Mouse (Mus musculus) spleen, embryonic (tissue): ENCODE data around the gene Adad1.

Experiments used
- CTCF ChIA-PET: fragments of 350-600 bp; sonication (Branson Sonifier 250); formaldehyde crosslinking; loops from one replicate; lab custom pipeline; 2022; lab: Charles Lee

Gene Adad1

GRCm38 (mm10) chr3:37063406-37063805, at the start of gene Adad1:
TSS of gene Adad1 (plus strand) at chr3:37063527.
- CTCF ChIA-PET = no interaction called here

- CTCF ChIA-PET = interaction anchor here (0.6 kb wide), 1 partner anchor 216 kb away, joined by 5 read pairs; no protein-coding TSS in a partner anchor
These were observed 25.3 kb upstream of the Adad1 start for GRCm38 (mm10) chr3:37037979-37038378.

GRCm38 (mm10) chr3:37039811-37040210, 23.5 kb upstream of the Adad1 start:
- CTCF ChIA-PET = no interaction called here

- CTCF ChIA-PET = no interaction called here
These were observed 11.8 kb upstream of the Adad1 start for GRCm38 (mm10) chr3:37051491-37051890.

DNA sequence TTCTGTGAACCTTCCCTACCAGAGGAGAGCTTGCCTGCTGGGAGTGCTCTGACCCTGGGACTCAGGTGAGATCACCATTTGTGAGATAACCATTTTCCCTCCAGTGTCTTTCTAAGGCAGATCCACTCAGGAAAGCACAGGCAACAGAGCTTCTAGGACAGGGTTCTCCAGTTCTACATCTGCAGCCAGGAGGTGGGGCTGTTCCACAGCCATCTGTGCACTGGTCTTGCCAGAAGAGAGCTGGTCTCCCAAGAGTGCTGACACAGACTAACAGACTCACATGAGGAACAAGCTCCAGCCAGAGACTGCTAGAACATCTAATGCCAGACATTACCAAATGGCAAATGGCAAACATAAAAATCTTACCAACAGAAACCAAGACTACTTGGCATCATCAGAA, 9.9 kb downstream of the Adad1 start:
- CTCF ChIA-PET = no interaction called here

DNA sequence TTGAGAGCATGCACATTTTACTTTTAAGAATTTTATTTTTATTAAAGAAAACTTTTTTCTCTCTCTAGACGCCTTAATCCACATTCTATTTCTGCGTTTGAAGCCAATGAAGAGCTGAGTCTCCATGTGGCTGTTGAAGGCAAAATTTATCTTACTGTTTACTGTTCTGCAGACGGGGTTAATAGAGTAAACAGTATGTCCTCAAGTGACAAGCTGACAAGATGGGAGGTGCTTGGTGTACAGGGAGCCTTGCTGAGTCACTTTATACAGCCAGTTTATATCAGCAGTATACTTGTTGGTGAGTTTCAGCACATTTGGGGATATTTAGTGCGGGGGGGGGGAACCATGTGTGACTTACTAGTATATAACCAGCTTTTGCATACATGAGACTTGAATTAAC, 21.5 kb downstream of the Adad1 start:
- CTCF ChIA-PET = no interaction called here

DNA sequence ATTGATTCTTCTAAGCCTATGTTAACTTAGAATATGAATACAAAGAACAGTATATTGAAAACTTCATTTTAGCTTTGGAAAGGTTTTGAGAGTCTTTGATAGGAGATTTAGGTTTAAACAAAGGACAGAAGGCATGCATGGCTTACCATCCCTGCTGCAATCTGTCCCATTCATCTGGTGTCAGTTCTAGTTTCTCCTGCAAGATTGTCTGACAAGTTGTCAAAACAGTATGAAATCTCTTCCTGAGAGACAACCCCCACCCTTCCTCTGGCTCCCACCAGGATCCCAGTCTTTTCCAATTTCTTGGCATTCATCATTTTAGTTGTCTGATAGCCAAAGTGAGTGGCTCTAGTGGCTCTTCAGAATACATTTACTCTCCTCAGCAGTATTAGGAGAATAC, 27.4 kb downstream of the Adad1 start:
- CTCF ChIA-PET = no interaction called here

GRCm38 (mm10) chr3:37125655-37126054, 62.3 kb downstream of the Adad1 start, which contains the start of gene Il2:
TSS of gene Il2 (minus strand) at chr3:37125959.
- CTCF ChIA-PET = no interaction called here

GRCm38 (mm10) chr3:37126162-37126561, 62.8 kb downstream of the Adad1 start:
- CTCF ChIA-PET = no interaction called here

GRCm38 (mm10) chr3:37128269-37128668, 64.9 kb downstream of the Adad1 start:
- CTCF ChIA-PET = no interaction called here

DNA sequence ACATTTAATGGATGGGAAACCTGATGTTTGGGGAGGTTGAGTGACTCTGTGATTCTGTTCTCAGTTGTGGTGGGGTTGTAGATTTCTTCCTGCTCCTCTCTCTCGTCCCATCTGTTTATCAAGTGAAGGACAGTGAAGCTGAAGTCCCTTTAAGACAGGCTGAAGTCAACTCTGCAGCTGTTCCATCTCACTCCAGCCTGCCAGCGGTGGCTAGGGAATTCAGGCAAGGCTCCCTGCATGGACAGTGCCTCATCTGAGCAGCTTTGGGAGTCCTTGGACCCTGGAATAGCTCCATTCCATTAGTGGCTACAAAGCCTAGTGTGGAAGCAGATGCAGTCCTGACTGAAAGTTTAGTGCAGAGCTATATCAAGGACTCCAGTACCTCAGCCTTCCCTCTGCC, 65.7 kb downstream of the Adad1 start:
- CTCF ChIA-PET = no interaction called here

DNA sequence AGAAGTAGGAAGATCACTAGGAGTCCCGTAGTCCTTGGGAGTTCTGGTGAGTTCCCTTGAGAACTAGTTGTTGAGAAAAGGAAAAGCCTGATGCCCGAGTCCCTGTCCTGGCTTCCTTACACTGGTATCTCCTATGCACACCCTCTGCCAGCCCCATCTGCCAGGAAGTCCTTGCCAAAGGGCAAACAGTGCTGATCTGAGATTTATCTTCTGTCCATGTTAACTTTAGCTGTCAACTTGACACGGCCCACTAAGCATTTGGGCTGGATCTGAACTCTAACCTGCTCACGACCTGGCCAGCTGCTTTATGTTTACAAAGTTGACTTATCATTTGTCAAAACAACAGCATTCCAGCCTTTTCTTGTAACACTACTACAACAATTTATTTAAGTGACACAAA, 73.9 kb downstream of the Adad1 start:
- CTCF ChIA-PET = no interaction called here

DNA sequence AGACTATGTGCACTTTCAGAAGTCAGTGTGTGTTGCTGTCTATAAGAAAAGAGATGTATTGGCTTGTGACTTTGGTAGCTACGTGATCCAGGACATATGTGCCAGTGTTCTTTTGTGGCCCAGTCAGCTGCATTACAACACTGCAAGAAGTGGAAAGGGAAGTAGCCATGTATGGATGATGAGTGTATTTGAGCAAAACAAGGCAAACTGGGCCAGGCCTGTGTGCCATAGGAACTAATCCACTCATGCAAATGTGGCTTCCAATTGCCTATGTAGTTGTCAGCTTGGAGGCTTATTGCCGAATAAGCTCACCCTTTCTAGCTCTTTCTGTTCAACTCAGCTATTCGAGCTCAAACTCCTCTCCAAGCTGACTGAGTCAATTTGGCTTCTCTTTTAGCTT, 75.9 kb downstream of the Adad1 start:
- CTCF ChIA-PET = no interaction called here

- CTCF ChIA-PET = no interaction called here
These were observed 77.0 kb downstream of the Adad1 start for GRCm38 (mm10) chr3:37140168-37140906.

- CTCF ChIA-PET = interaction anchor here (0.8 kb wide), 1 partner anchor 87 kb away, joined by 13 read pairs; no protein-coding TSS in a partner anchor
These were observed 78.5 kb downstream of the Adad1 start for GRCm38 (mm10) chr3:37141827-37142226.

GRCm38 (mm10) chr3:37144979-37145378, 81.7 kb downstream of the Adad1 start:
- CTCF ChIA-PET = no interaction called here

DNA sequence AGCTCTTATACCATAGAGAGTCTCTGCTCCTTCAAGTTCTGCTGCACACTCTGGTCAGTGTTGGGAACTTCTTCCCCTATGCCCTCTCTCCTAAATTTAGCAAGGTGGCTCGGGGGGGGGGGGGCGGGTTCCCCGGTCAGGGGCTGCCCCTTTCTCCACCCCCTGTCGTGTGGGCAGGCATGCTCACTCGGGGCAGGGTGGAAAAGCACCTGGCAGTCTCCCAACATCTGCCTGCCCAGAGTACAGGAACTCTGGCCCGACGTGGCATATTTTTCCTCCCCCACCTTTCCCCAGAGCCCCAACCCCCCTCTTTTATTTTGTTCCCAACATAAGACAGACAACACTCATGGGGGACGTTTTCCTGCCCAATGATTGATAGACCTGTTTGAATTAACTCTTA, 83.1 kb downstream of the Adad1 start:
- CTCF ChIA-PET = no interaction called here

DNA sequence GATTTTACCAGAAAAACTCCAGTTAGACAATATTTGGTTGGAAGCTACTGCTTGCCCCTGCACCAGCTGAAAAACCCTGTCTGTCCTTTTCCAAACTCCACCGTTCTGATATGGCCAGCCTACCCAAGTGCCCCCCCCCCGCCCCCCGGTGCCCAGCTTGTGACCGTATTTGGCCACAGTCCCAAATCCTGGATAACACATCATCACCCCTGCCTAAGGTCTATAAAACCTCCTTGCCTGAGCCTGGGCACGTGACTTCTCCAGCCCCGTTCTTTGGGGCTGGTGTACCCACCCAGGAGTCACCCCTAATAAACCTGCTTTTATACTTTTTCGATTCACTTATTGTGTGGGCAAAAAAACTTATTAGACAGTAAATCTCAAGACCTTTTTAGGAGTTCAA, 83.5 kb downstream of the Adad1 start:
- CTCF ChIA-PET = no interaction called here

- CTCF ChIA-PET = no interaction called here
These were observed 88.9 kb downstream of the Adad1 start for GRCm38 (mm10) chr3:37152274-37152673.

DNA sequence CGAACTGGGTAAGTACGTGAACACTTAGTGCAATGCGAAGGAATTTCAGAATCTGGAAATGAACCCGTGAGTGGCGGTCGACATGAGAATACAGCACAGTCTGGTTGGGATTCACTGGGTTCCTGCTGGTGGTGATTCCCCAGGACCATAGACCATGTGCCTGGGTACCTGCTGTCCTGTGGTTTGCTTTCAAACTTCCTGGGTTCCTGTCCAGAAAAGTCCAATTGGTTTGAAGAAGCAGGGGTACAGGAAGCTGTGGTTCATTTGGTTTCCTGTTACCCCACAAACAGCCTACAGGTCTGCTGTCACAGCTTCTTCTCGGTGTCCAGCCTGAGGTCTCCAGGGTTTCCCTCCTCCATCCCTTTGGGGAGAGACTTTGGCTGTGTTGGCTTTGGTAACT, 89.7 kb downstream of the Adad1 start:
- CTCF ChIA-PET = interaction anchor here (0.5 kb wide), 1 partner anchor 148 kb away, joined by 4 read pairs; no protein-coding TSS in a partner anchor

GRCm38 (mm10) chr3:37154396-37154795, 91.1 kb downstream of the Adad1 start:
- CTCF ChIA-PET = interaction anchor here (0.6 kb wide), 1 partner anchor 54 kb away, joined by 3 read pairs; no protein-coding TSS in a partner anchor

DNA sequence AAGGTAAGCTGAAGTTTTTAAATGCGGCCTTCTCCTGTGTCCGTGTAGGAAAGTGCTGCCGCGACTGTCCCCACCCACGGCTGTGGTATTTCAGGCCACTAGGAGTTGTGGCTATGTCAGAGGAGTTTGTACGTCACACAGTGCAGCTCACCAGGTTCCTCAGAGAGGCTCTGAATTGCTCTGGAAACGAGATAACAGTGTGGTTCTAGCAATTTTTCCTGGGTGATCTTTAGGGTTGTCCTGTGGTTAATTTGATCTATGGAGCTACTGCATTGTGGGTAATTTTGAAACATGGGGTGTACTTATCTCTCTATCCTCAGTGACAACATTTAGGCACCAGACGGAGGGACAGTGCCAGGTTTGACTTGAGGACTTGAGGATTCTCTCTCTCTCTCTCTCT, 93.8 kb downstream of the Adad1 start:
- CTCF ChIA-PET = no interaction called here

DNA sequence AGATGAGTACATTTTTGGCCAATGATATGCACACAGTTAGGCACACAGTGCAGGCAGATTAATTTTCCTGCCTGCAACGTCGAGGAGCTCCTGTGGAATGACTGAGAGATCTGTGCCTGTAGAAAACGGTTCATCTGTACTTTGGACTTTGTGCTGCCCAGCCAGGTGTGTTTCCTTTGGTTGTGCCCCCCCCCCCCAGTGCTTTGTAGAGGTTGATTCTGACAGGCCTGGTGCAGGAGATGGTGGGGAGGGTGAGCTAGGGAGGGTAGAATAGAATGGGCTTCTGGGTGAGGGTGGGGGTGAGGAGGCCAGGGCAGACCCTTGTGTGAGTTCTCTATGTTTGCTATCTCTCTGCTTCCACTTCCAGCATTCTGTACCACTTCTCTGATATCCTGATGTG, 94.9 kb downstream of the Adad1 start:
- CTCF ChIA-PET = no interaction called here

DNA sequence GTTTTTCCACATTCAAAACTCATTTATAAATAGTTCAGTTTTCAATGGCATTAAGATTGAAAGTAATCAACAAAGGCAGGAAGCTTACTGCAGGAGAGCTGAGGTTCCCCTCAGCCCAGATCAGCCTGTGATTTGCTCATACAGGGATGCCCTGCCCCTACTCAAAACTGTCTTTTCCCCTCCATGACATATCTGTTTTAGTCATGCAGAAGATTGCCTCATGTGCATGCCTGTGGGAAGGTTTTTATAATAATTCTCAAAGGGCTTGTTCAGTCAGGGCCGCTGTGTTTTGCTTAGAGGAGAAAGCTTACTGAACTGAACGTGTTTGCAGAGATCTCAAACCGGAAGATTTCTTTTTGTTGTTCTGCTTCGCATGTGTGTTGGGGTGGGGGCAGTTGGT, 97.8 kb downstream of the Adad1 start:
- CTCF ChIA-PET = no interaction called here
